Mouse (Mus musculus) erythroblast, embryonic 14.5 days (primary cell): ENCODE measurements around the gene Col27a1.

Experiments
- GATA1 ChIP-seq: IDR thresholded peaks from 2 replicates; pipeline ENCODE4 v1.6.1; 2012; ENCODE audit warnings: low read length, inconsistent platforms, mixed read lengths
- TAL1 ChIP-seq: IDR thresholded peaks from 3 replicates; pipeline ENCODE4 v1.6.1; 2012; ENCODE audit warnings: low read length, inconsistent platforms, mixed read lengths

GRCm38 (mm10) chr4:63348524-63348923 lies 134.7 kb downstream of the Col27a1 start:
- TF ChIP-seq GATA1 (no peak), TAL1 (no peak)
